26 mouse cellular contexts compared by ENCODE assay signal in the genomic region with DNA sequence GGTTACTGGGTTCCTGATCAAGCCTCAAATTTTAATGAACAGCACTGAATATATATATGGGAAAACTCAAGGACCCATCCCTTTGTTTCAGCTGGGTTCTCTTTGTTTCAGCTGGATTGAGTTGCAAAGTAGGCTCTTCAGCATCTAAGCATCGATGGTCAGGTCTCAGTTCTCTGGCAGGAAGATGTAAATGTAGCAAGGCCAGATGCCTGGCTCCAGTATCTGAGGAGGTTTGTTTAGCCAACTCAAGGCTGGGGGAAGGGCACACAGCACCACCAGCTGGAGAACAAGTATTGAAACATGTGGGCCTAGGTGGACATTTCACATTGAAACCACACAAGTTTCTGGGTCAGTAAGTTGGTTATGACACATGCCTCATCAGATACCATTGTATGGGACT. TPM values are rescaled to one million over a fixed set of nuclear protein-coding genes. Genes with fewer than 3 reads are reported as not detected.
"Had no signal": no experiment of that assay in that cellular context is flagged by ENCODE, and none has a peak within 500 bp of the region (broad histone marks: within the 10 kb centered on the region; RNA-seq: fewer than 3 reads in every experiment).

No protein-coding gene starts in this region.

- H3K27ac ChIP-seq: layer of hippocampus, adult 2 months; limb, embryonic 10.5 days; limb, embryonic 13.5 days; liver, embryonic 13.5 days; lung, embryonic 15.5 days; midbrain, embryonic 10.5 days; midbrain, embryonic 13.5 days; neural tube, embryonic 13.5 days; stomach, embryonic 15.5 days had no signal

- H3K9ac ChIP-seq: limb, embryonic 13.5 days; liver, embryonic 13.5 days; liver, postnatal 0 days; lung, embryonic 15.5 days; midbrain, embryonic 13.5 days; neural tube, embryonic 13.5 days; stomach, embryonic 15.5 days had no signal

- DNase-seq: kidney, adult 2 months; kidney, postnatal 14 days; layer of hippocampus, adult 9-11 months; liver, embryonic 13.5 days; liver, postnatal 0 days; lung, postnatal 10 days; lung, postnatal 36 days; retina, postnatal 1 day; right cerebral cortex, postnatal 25 days; spleen, adult 18-20 months; thymus, postnatal 25 days had no signal

- H3K4me3 ChIP-seq: layer of hippocampus, adult 2 months; limb, embryonic 10.5 days; limb, embryonic 13.5 days; liver, embryonic 13.5 days; lung, embryonic 15.5 days; megakaryocyte, embryonic 14.5 days; midbrain, embryonic 10.5 days; midbrain, embryonic 13.5 days; myocyte; neural tube, embryonic 13.5 days; stomach, embryonic 15.5 days had no signal

- H3K4me1 ChIP-seq: limb, embryonic 10.5 days; limb, embryonic 13.5 days; liver, embryonic 13.5 days; lung, embryonic 15.5 days; midbrain, embryonic 10.5 days; midbrain, embryonic 13.5 days; neural tube, embryonic 13.5 days; stomach, embryonic 15.5 days had no signal

- H3K36me3 ChIP-seq: limb, embryonic 10.5 days; limb, embryonic 13.5 days; liver, embryonic 13.5 days; lung, embryonic 15.5 days; midbrain, embryonic 10.5 days; midbrain, embryonic 13.5 days; stomach, embryonic 15.5 days had no signal

- H3K9me3 ChIP-seq: limb, embryonic 10.5 days; limb, embryonic 13.5 days; liver, embryonic 13.5 days; lung, embryonic 15.5 days; megakaryocyte, embryonic 14.5 days; midbrain, embryonic 10.5 days; midbrain, embryonic 13.5 days; neural tube, embryonic 13.5 days; stomach, embryonic 15.5 days had no signal

- H3K27me3 ChIP-seq: limb, embryonic 13.5 days; liver, embryonic 13.5 days; lung, embryonic 15.5 days; megakaryocyte, embryonic 14.5 days; midbrain, embryonic 13.5 days; neural tube, embryonic 13.5 days; stomach, embryonic 15.5 days had no signal

RNA-seq across cellular contexts. Expression of gene C330021F23Rik, which starts 15.6 kb away (rescaled TPM):
- total RNA-seq: layer of hippocampus, adult 2 months; layer of hippocampus, postnatal 25 days; left cerebral cortex, postnatal 25 days; neutrophil, adult 5-6 weeks had no signal
- polyA plus RNA-seq: thymus, postnatal 0 days had no signal

RNA-seq across cellular contexts. Expression of gene Camsap3, which starts 34.9 kb away (rescaled TPM):
- total RNA-seq: monocyte, adult 5-6 weeks; neutrophil, adult 5-6 weeks had no signal
